Mouse (Mus musculus) natural killer cell, adult 2 months (primary cell): ENCODE measurements around the gene Prkcd.

ENCODE experiments used
- DNase-seq, 2 experiments: peaks; one replicate each; pipeline ENCODE4 v3.0.0; 2022; ENCODE audit warnings: low spot score in 2 of 2

The Prkcd gene

GRCm38 (mm10) chr14:30635219-30635910 is 9.4 kb upstream of the Prkcd start:
- peak in 1 of 2 experiments; percentile 47 for DNase-seq

GRCm38 (mm10) chr14:30634418-30634817 is 8.4 kb upstream of the Prkcd start:
- DNase-seq: no peak

GRCm38 (mm10) chr14:30633708-30634107 is 7.7 kb upstream of the Prkcd start:
- no peak for DNase-seq

GRCm38 (mm10) chr14:30631834-30632233 is 5.8 kb upstream of the Prkcd start:
- no peak for DNase-seq

GRCm38 (mm10) chr14:30630811-30631576 is 5.0 kb upstream of the Prkcd start:
- DNase-seq: no peak

GRCm38 (mm10) chr14:30629839-30630238 is 3.8 kb upstream of the Prkcd start:
- DNase-seq: no peak

GRCm38 (mm10) chr14:30628235-30628634 is 2.2 kb upstream of the Prkcd start:
- DNase-seq: no peak

- no peak for DNase-seq
Measured at GRCm38 (mm10) chr14:30626756-30627742, 1.0 kb upstream of the Prkcd start.

- no peak for DNase-seq
Measured at GRCm38 (mm10) chr14:30625131-30625807, 741 bp downstream of the Prkcd start.

- no peak for DNase-seq
Measured at GRCm38 (mm10) chr14:30624277-30624721, 1.7 kb downstream of the Prkcd start.

- DNase-seq: no peak
Measured at GRCm38 (mm10) chr14:30622556-30622955, 3.5 kb downstream of the Prkcd start.

- no peak for DNase-seq
Measured at GRCm38 (mm10) chr14:30622130-30622529, 3.9 kb downstream of the Prkcd start.

GRCm38 (mm10) chr14:30619982-30620578 is 5.9 kb downstream of the Prkcd start:
- DNase-seq: peak in 1 of 2 experiments; percentile 32

GRCm38 (mm10) chr14:30618746-30619275 is 7.2 kb downstream of the Prkcd start:
- DNase-seq: no peak

- no peak for DNase-seq
Measured at GRCm38 (mm10) chr14:30616751-30617150, 9.3 kb downstream of the Prkcd start.

GRCm38 (mm10) chr14:30612962-30613715 is 12.9 kb downstream of the Prkcd start:
- DNase-seq: no peak

- DNase-seq: peak; percentile 62 to 81
Measured at GRCm38 (mm10) chr14:30612523-30612922, 13.5 kb downstream of the Prkcd start.

GRCm38 (mm10) chr14:30610940-30611339 is 15.1 kb downstream of the Prkcd start:
- no peak for DNase-seq

- no peak for DNase-seq
Measured at GRCm38 (mm10) chr14:30610304-30610703, 15.7 kb downstream of the Prkcd start.

- no peak for DNase-seq
Measured at GRCm38 (mm10) chr14:30609499-30609898, 16.5 kb downstream of the Prkcd start.
